Mouse (Mus musculus): ENCODE results near the gene S100a3.

The S100a3 gene

GRCm38 (mm10) chr3:90631984-90632383, 71.6 kb downstream of the S100a3 start:
- DNase-seq: no peak

- no peak for DNase-seq
Measured at GRCm38 (mm10) chr3:90638511-90639275, 78.3 kb downstream of the S100a3 start.

- DNase-seq: peak; percentile 48
Measured at GRCm38 (mm10) chr3:90639511-90640154, 79.3 kb downstream of the S100a3 start.

GRCm38 (mm10) chr3:90640981-90641380, 80.6 kb downstream of the S100a3 start:
- DNase-seq: no peak

DNA sequence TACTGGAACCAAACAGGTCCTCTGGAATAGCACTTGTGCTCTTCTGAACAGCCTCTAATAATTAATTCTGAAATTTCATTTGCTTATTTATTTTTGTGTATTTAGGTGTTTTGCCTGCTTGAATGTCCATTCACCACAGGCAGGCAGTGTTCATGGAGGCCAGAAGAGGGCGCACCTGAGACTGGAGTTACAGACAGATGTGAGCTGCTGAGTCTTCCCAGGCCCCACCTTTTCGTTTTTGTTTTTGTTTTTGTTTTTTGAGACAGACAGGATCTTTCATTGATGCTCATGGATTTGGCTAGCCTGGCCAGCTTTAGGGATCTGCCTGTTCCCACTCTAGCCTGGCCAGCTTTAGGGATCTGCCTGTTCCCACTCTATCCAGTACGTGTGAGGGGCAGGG, 83.8 kb downstream of the S100a3 start:
- peak; percentile 70 for DNase-seq

DNA sequence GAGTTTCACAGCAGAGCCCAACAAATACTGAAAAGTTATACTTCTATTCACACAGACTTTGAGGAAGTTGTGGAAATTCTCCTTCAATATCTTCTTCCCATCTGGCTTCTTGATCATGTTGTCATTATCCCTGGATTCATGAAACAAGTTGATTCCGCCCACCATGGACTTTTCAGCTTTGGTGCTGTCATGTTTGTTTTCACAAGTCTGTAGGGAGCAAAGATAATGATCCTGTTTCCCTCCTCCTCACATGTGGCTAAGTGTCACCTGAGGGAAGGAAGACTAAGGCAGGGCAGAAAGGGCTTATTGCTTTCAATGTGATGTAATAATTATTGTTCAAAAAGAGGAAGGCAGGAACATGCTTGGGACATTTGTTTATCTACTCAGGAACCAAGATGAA, 86.9 kb downstream of the S100a3 start:
- no peak for DNase-seq

- no peak for DNase-seq
Measured at GRCm38 (mm10) chr3:90648981-90649380, 88.6 kb downstream of the S100a3 start.

GRCm38 (mm10) chr3:90649832-90650231, 89.5 kb downstream of the S100a3 start:
- DNase-seq: no peak
